Mouse (Mus musculus) adrenal gland, postnatal 14 days (tissue): Measurements from ENCODE around the gene Irx2. TPM values are rescaled to one million over a fixed set of nuclear protein-coding genes. Genes with fewer than 3 reads are reported as not detected.

Experiments used
- DNase-seq: peaks from one replicate; pipeline ENCODE4 v3.0.0; 2021; ENCODE audit warnings: mixed read lengths
- total RNA-seq: library from RNA; stranded (reverse); gene quantifications from 2 replicates; pipeline ENCODE4 v1.2.3, GENCODE M21; 2021

Gene Irx2
- total RNA-seq, 1 experiment from 2014 or later = 0.41 TPM

GRCm38 (mm10) chr13:72637536-72637935 lies 8.9 kb downstream of the Irx2 start:
- DNase-seq = no peak

DNA sequence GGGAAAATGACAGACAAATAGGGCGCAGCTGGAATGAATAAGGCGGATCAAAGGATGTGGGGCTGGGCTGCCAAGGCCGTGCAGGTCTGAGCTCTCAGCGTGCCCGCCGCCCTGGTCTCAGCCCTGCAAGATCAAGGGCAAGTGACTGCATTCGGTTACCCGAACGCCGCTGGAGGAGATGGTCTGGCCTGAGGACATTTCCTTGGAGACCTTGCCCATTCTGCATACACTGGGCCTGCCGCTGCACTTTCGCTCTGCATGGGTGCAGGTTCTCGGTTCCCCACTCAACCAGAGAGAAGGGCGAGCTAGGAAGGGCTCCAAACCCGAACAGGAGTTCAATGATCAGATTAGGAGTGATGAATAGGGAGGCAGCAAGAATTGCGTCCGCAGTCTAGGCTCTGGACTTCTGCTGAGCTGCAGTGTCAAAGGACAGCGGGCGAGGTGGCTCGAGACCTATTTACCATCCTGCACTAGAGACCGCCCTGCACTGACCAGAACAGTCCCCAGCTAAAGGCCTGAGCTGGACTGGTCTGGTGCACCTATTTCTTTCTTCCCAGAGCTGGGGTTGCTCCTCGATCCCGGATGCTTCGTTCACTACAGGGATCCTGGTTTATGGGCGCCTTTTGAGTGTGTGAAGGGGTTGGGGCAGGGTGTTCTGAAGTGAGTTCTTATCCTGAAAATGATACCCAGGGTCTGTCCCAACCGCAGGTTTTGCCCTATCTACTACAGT lies 9.9 kb downstream of the Irx2 start:
- DNase-seq = no peak

DNA sequence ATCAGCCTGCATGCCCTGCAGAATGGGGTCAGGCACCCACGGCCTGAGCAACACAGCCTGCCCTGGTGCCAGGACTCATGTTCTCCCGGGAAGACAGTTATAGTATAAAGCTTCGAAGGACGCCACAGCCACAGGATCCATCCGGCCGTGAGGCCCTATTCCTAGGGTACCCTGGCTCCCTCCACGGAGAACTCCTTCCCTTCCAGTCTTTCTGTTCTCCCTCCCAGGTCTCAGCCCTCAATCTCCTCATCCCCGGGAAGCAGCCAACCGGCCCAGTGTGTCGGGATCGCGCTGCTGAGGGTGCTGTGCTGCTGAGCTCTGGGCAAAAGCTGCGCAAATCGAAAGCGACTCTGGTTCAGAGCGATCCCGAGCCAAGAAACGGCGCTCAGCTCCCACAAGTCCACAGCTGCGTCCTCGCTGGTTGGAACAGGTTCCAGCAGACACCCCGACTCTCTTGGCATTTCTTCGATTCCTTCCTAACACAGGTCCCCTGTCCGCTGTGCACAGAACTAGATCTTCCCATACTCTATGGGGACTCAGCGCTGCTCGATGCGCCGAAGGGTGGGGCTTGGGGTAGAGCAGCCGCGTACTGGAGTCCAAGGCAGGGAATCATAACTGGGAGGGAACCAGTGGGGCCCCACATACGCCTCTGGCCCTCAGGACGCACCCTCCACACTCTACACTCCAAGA lies 11.0 kb downstream of the Irx2 start:
- DNase-seq = peak; percentile 17

DNA sequence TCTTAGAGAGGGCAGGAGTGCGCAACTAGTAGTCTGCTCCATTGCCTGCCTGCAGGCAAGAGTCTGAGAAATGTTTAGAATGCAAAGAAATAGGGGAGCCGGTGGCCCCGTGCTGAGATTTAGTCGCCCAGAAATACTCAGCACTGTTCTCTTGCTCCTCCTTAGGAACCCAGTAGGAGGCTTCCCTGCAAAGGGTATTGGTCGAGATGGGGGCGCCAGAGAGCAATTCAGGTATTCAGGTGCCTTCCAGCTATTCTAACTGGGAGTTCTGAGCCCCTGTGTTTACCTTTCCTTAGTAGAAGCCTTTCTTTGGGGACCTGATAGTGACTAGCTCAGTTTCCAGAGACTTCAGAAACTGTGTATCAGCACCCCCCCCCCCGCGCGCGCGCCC lies 11.5 kb downstream of the Irx2 start:
- DNase-seq = peak; percentile 29

DNA sequence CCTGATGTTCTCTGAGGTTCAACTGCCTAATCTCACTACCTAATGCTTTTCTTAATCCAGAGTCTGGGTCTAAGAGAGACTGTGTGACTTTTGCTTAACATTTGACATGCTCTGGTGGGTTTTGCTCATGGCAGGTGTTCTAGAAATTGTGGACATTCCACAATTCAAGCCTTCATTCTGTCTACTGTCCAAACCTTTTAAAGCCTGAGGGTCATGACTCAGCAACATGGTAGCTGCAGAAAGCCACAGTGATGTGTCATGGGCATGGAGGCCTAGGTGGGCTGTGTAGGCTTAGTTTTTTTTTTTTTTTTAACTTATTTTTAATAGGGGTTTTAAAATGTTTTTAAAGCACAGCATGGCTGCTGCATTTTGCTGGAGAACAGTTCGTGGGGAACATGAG lies 27.8 kb downstream of the Irx2 start:
- no peak for DNase-seq

DNA sequence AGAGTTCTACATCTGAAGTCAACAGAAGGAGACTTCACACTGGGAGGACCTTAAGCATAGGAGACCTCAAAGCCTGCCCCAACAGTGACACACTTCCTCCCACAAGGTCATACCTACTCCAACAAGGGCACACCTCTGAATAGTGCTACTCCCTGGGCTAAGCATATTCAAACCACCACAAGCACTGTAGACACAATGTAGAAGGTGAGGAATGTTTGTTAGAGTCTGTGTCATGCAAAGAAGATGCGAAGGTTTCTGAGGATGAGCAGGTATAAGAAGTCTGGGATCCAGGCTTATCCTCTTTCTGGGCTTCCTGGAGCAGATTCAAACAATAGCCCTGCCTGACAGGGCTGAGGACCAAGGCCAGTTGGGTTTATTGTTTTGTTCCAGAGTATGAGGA lies 47.2 kb downstream of the Irx2 start:
- no peak for DNase-seq
